Mouse (Mus musculus) forebrain, embryonic 14.5 days (tissue): Measurements from ENCODE around the gene Ptprf. TPM values are rescaled to one million over a fixed set of nuclear protein-coding genes. Genes with fewer than 3 reads are reported as not detected.

ENCODE experiments used
- ATAC-seq: fragments of 200-750 bp; cut with Nextera tagmentation; 2 replicates; pipeline ENCODE4 v1.8.0; 2017; ENCODE audit warnings: mild to moderate bottlenecking, moderate library complexity
- DNase-seq: peaks from one replicate; pipeline ENCODE4 v3.0.0-alpha.2; 2015; ENCODE audit warnings: low spot score
- H3K27ac ChIP-seq: fragments of 300-500 bp; sonication (generic); 2 replicates; pipeline ENCODE4 v1.5.1; 2014; ENCODE audit warnings: low read depth, mild to moderate bottlenecking, control low read depth, low read length, moderate library complexity
- H3K27me3 ChIP-seq: fragments of 300-500 bp; sonication (generic); replicated peaks from 2 replicates; pipeline ENCODE4 v1.6.1; 2014; ENCODE audit warnings: low read length, control low read depth, mixed read lengths; ENCODE audit not compliant: control insufficient read depth, insufficient read depth
- H3K36me3 ChIP-seq: fragments of 300-500 bp; sonication (generic); 2 replicates; pipeline ENCODE4 v1.6.1; 2014; ENCODE audit warnings: low read length, control low read depth; ENCODE audit not compliant: control insufficient read depth, insufficient read depth
- H3K4me1 ChIP-seq: fragments of 300-500 bp; sonication (generic); 2 replicates; pipeline ENCODE4 v1.6.1; 2014; ENCODE audit warnings: antibody characterized with exemption, low read length, control low read depth; ENCODE audit not compliant: control insufficient read depth, insufficient read depth
- H3K4me2 ChIP-seq: fragments of 300-500 bp; sonication (generic); 2 replicates; pipeline ENCODE4 v1.6.1; 2014; ENCODE audit warnings: mild to moderate bottlenecking, control low read depth, low read length
- H3K4me3 ChIP-seq: fragments of 300-500 bp; sonication (generic); 2 replicates; pipeline ENCODE4 v1.5.1; 2014; ENCODE audit warnings: low read depth, low read length, control low read depth
- H3K9ac ChIP-seq: fragments of 300-500 bp; sonication (generic); 2 replicates; pipeline ENCODE4 v1.6.1; 2014; ENCODE audit warnings: mild to moderate bottlenecking, low read length, control low read depth, moderate library complexity
- H3K9me3 ChIP-seq: fragments of 300-500 bp; sonication (generic); replicated peaks from 2 replicates; pipeline ENCODE4 v1.6.1; 2016; ENCODE audit warnings: low read length, control low read depth, mixed read lengths; ENCODE audit not compliant: control insufficient read depth
- WGBS: fragments of 180-500 bp; shearing (Covaris S2); extraction: QIAGEN DNeasy Blood & Tissue Kit; methylation state at CpG from one replicate; pipeline ENCODE4 v1.1.7; 2014; 5-methylcytosine and 5-hydroxymethylcytosine counted together
- polyA plus RNA-seq: library from polyadenylated mRNA; unstranded; fragments of >200 nt; fragmentation: Nextera tagmentation; extraction: Ambion mirVana; gene quantifications from 2 replicates; pipeline ENCODE4 v1.2.1, GENCODE M21; 2014

Ptprf gene
- polyA plus RNA-seq, 1 experiment from 2014 or later: 42.0 TPM

- H3K4me2 ChIP-seq: no peak overlapping the region
- no peaks in the 10 kb centered on the region for H3K27me3 ChIP-seq
- no peaks in the 10 kb centered on the region for H3K9me3 ChIP-seq
- no peak for ATAC-seq
- 98% methylated on average over 1 of the region's 1 CpGs for WGBS
- H3K36me3 ChIP-seq: no peaks in the 10 kb centered on the region
- DNase-seq: no peak
- no peak overlapping the region for H3K9ac ChIP-seq
- H3K27ac ChIP-seq: no peak overlapping the region
- H3K4me1 ChIP-seq: no peaks in the 10 kb centered on the region
- no peak overlapping the region for H3K4me3 ChIP-seq
These were observed 19.3 kb upstream of the Ptprf start for GRCm38 (mm10) chr4:118310461-118310860.

DNA sequence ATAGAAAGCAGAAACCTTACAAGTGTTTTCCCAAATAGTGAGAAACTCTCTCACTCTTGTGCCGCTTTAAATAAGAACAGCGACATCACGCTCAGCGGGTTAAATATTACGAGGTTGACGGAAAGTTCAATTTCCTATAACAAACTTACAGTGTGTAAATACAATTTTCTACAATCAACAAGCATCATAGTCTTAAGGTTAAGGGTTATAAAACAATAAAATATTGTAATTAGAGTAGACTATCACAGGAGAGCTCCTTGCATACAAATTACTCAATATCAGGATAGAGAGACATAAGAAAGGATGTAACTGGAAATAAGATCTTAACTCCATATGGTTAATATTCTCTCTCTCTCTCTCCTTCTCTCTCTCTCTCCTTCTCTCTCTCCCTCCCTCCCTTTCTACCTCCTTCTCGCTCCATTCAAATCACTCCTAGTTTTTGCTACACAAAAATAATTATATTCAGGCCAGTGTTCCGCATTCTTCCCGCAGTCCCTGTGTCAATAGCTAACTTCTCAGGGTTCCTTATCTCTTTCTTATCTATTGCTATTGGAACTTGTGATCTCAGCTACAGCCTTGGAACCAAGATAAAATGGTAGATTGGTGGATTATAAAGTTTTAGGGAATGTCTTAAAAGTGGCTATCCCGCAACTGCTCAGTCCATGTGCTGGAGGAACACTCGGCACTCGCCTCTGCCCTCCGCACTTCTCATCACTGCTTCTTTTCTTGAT, 16.5 kb upstream of the Ptprf start:
- Histone ChIP-seq H3K9ac (no peak overlapping the region), H3K9me3 (no peaks in the 10 kb centered on the region), H3K4me3 (no peak overlapping the region), H3K4me1 (no peaks in the 10 kb centered on the region), H3K36me3 (no peaks in the 10 kb centered on the region), H3K27ac (no peak overlapping the region), H3K27me3 (no peaks in the 10 kb centered on the region), H3K4me2 (no peak overlapping the region)
- 90% methylated on average over 13 of the region's 13 CpGs for WGBS
- ATAC-seq (no peak), DNase-seq (no peak)

- ATAC-seq (no peak), DNase-seq (no peak)
- no peak overlapping the region for H3K27ac ChIP-seq
- H3K9me3 ChIP-seq: no peaks in the 10 kb centered on the region
- H3K9ac ChIP-seq: no peak overlapping the region
- H3K36me3 ChIP-seq: no peaks in the 10 kb centered on the region
- H3K4me3 ChIP-seq: no peak overlapping the region
- H3K4me1 ChIP-seq: no peaks in the 10 kb centered on the region
- 88% methylated on average over 21 of the region's 21 CpGs for WGBS
- no peaks in the 10 kb centered on the region for H3K27me3 ChIP-seq
- no peak overlapping the region for H3K4me2 ChIP-seq
These were observed 15.0 kb upstream of the Ptprf start for GRCm38 (mm10) chr4:118306113-118306696.

DNA sequence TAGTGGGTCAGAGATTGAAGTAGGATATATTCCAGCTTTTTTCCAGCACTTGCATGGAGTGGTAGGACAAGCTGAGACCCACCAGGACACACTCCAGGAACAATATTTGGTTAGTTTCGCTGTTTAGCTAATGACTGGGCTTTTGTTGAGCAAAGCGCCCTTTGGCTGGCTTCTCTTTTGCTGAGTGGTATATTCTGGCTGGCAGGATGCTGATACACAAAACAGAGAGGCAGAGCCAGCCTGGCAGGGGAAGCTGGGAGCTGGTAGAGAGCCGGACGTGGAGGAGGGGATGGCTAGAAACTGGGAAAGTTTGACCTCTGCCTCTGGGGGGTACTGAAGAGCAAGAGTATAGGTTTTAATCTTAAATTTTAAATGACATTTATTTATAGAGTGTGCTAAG, 13.8 kb upstream of the Ptprf start:
- no peaks in the 10 kb centered on the region for H3K27me3 ChIP-seq
- no peak overlapping the region for H3K27ac ChIP-seq
- DNase-seq (peak; percentile 28), ATAC-seq (no peak)
- H3K4me3 ChIP-seq: no peak overlapping the region
- no peak overlapping the region for H3K4me2 ChIP-seq
- H3K9ac ChIP-seq: no peak overlapping the region
- no peaks in the 10 kb centered on the region for H3K36me3 ChIP-seq
- 53% methylated on average over 4 of the region's 4 CpGs for WGBS
- no peaks in the 10 kb centered on the region for H3K4me1 ChIP-seq
- H3K9me3 ChIP-seq: no peaks in the 10 kb centered on the region

DNA sequence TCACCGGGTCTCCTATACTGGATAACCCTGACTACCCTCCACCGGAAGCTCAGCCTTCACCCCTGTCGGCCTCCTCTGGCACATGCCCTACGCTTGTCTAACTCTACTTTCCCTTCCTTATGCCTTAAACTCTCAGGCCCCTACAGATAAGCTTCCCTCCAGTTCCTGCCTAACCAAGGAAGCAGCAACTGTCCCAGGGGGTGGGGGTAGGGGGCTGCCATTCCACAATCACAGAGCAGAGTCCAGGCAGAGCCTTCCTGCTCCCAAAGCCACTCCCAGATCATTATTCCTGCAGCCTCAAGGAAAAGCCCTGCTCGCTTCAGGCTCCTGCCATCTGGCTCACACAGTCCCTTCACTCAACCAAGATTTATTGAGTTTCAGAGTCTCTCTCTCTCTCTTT, 6.6 kb upstream of the Ptprf start:
- H3K4me3 ChIP-seq: no peak overlapping the region
- no peaks in the 10 kb centered on the region for H3K36me3 ChIP-seq
- ATAC-seq: peak; percentile 60; the same call in 1 of the 2 replicates
- DNase-seq: peak; percentile 54
- no peak overlapping the region for H3K4me2 ChIP-seq
- H3K27ac ChIP-seq: no peak overlapping the region
- H3K27me3 ChIP-seq: no peaks in the 10 kb centered on the region
- 0 out of 2 replicates have a peak, but pooled peaks cover 3% of the 10 kb centered on the region for H3K4me1 ChIP-seq
- 10% methylated on average over 5 of the region's 5 CpGs for WGBS
- H3K9ac ChIP-seq: no peak overlapping the region
- H3K9me3 ChIP-seq: no peaks in the 10 kb centered on the region

DNA sequence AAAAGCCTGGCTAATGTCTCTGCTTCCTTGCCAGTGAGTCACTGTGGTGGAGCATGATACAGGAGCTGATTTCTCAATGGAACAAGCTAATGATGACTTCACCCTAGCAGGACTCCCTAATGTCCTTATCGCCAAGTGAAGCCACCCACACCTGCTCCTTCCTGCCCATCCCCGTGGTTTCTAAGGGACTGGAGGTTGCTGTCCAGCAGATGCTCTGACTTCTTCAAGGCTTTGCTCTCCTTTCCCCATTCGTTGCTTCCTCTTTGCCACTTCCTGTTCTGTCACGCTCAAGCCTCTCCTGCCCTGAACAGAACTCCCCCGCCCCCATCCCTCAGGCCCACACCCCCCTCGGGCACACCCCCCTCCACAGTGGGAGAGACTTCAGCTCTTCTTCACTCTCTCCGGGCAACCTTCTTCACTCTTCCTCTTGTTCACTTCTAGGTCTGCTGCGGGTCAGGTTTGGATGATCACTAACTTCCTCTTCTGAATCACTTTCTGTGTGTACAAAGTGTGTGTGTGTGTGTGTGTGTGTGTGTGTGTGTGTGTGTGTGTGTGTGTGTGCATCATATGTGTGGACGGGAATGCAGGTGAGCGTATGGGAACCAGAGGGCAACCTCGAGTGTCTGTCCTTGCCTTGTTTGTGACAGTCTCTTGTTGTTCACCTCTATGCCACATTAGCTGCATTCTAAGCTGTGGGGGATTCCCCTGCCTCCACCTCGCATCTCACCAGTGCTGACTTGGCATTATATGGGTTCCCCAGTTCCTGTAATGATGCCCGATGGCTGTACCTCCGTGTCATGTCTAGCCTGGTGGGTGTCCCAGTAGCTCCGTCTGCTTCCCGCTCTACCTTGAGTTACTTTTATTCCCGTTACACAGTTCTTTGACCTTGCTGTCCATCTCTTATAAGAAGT, 4.7 kb upstream of the Ptprf start:
- no peaks in the 10 kb centered on the region for H3K36me3 ChIP-seq
- H3K9ac ChIP-seq: no peak overlapping the region
- H3K4me3 ChIP-seq: no peak overlapping the region
- 58% methylated on average over 17 of the region's 17 CpGs for WGBS
- no peak for ATAC-seq
- no peaks in the 10 kb centered on the region for H3K9me3 ChIP-seq
- H3K27me3 ChIP-seq: no peaks in the 10 kb centered on the region
- no peak overlapping the region for H3K27ac ChIP-seq
- 0 out of 2 replicates have a peak, but pooled peaks cover 3% of the 10 kb centered on the region for H3K4me1 ChIP-seq
- DNase-seq: no peak
- no peak overlapping the region for H3K4me2 ChIP-seq

DNA sequence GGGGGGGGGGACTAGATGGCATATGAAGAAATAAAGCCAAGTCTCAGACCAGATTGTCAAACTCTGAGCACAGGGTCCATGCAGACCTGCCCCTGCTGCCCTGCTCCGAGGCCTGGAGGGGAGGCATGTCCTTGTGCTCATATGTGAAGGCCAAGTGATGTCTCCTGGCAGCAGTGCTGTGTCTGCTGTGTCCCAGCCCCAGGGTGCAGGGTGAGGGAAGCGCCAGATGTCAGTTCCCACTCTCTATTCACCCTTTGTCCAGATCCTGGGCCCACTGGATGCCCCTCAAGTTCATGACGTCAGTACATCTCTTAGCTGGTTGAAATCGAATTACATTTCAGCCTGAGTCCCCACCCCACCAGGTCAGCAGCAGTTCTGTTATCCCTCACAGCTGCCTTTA, 3.6 kb upstream of the Ptprf start:
- no peaks in the 10 kb centered on the region for H3K27me3 ChIP-seq
- 72% methylated on average over 4 of the region's 4 CpGs for WGBS
- no peak overlapping the region for H3K9ac ChIP-seq
- DNase-seq (no peak), ATAC-seq (no peak)
- no peak overlapping the region for H3K27ac ChIP-seq
- H3K4me1 ChIP-seq: peaks cover 3% of the 10 kb centered on the region; the same call in 1 of the 2 replicates
- H3K36me3 ChIP-seq: no peaks in the 10 kb centered on the region
- H3K4me3 ChIP-seq: no peak overlapping the region
- H3K4me2 ChIP-seq: no peak overlapping the region
- no peaks in the 10 kb centered on the region for H3K9me3 ChIP-seq

DNA sequence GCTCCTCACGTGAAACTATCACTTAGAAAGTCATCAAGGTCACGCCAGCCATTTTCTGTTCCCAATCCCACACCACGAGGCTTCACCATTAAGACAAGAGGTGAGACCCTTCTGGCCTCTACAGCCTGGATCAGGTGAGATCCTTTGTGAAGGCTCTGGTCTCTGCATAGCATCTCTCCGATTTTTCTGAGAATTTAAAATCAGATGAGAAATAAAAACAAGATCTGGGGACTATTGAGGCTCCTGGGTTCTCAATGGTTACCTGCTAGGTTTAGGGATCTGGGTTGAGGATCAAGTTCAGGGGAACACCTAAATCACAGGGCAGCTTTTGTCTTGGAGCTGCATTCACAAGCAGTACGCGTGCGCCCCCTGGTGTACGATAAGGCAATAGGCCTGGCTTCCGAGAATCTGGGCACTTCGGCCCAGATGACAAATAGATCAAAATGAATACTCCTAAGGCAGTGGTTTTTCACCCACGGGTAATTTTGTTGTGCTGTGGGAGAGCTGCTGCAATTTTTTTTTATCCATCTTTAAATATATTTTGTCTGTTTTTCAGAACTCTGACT, 1.6 kb upstream of the Ptprf start:
- Histone ChIP-seq H3K27ac (no peak overlapping the region), H3K27me3 (no peaks in the 10 kb centered on the region), H3K4me2 (no peak overlapping the region), H3K9ac (no peak overlapping the region), H3K9me3 (no peaks in the 10 kb centered on the region), H3K4me1 (peaks cover 17% of the 10 kb centered on the region), H3K36me3 (no peaks in the 10 kb centered on the region), H3K4me3 (no peak overlapping the region)
- DNase-seq: peak; percentile 93
- WGBS: 10% methylated on average over 11 of the region's 11 CpGs
- ATAC-seq: no peak
